Mouse (Mus musculus) embryonic stem cell, embryonic (primary cell): ENCODE results near the gene Ctbs.

ENCODE experiments used
- CTCF ChIA-PET, 4 experiments: fragments of 300-600 bp in 2 of 4; fragments of 350-600 bp in 2 of 4; sonication (Branson Sonifier 250); formaldehyde crosslinking; loops; one replicate each; lab custom pipeline; 2022; ENCODE audit warnings: inconsistent platforms in 2 of 4; lab: Charles Lee
- POLR2A ChIA-PET, 4 experiments: fragments of 300-600 bp in 2 of 4; fragments of 350-600 bp in 2 of 4; sonication (Branson Sonifier 250); formaldehyde crosslinking; loops; one replicate each; lab custom pipeline; 2022; ENCODE audit warnings: antibody characterized with exemption in 4 of 4, inconsistent platforms in 1 of 4; lab: Charles Lee

Ctbs gene

DNA sequence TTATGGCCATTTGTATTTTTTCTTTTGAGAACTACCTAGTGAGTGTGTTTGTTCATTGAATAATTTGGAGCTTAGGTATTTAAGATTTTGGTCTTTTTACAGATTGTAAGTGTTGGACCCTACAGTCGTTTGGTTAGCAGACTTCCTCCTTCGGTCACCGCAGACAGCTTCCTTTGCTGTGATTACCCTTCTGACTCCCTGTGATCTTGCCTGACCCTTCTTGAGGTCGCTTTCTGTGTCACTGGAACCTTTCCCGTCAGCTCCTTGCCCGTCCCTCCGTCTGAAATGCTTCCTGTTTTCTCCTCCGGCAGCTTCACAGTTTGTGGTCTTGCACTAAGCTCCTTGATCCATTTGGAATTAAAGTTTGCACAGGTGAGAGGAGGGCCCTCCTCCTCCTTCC, 27.8 kb upstream of the Ctbs start:
- ChIA-PET CTCF (no interaction called here), POLR2A (interaction anchor here in 1 of 4 experiments (0.6 to 1.3 kb wide), 3 partner anchors 11 to 99 kb away, joined by 3 read pairs; partner anchors contain the start of gene Rpf1)

DNA sequence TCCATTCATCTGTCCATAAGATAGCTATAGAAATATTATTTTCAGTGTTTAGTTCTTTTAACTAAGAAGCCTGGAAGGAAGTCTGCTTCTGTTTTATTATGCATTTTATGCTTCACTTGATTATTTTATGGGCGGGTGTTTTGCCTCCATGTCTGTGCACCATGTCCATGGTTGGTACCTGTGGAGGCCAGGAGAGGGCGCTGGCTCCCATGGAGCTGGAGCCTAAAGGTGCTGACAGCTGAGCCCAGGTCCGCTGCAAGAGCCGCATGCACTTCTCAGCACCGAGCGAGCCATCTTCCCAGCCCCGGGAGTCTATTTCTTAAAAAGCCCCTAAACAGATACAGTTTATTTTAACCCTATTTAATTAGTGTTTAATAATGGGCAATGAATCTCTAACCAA, 25.9 kb upstream of the Ctbs start:
- CTCF ChIA-PET, result interaction anchor here (0.5 to 3.7 kb wide), 9 partner anchors 8 to 516 kb away, joined by 3 to 14 read pairs (median 4); no protein-coding TSS in a partner anchor
- POLR2A ChIA-PET, result no interaction called here

DNA sequence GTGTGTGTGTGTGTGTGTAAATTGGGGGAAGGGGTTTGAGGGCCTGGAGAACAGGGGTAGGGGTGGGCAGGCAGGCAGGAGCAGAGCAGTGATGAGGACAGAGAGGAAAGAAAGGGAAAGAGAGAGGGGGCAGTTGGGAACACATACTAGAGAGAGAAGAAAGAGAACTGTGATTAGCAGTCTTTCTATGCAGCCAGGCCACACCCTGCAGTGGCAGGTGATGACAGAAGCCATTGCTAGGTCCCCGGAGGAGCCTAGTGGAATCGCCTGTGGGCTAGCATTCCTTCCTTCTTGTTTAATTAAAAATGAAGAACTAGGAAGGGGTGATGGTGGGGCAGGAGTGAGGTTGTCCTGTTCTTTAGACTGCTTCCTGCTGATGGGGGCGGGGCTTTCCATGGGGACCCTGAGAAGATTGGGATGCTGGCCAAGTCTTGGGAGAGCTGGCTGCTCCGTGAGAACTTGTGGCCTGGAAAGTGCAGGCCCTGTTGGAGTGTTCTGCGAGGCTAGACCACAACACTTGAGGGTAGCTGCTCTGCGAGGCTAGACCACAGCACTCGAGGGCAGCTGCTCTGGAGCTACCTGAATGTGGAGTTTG, 25.2 kb upstream of the Ctbs start:
- POLR2A ChIA-PET, result interaction anchor here in 1 of 4 experiments (0.7 to 2.1 kb wide), 3 partner anchors 14 to 92 kb away, joined by 3 to 4 read pairs (median 3); no protein-coding TSS in a partner anchor
- CTCF ChIA-PET, result interaction anchor here in 3 of 4 experiments (0.5 to 3.7 kb wide), 6 partner anchors 9 to 490 kb away, joined by 3 to 14 read pairs (median 5); no protein-coding TSS in a partner anchor

DNA sequence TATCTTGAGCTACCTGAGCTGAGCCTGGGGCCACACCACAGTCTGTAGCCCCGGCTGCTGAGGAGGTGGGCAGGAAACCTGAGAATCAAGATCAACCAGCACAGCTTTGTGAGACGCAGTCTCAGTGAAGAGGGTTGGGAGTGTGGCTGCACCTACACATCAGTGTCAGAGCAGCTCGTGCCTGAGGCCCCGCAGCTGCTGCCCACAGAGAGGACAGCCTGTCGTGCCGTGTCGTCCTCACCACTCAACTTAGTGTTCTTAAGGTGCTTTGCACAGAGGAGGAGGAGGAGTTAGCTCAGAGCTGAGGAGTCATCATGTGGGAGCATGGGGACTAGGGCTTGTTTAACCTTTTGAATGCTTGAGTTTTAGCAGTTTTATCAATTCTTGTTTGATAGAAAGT, 23.7 kb upstream of the Ctbs start:
- POLR2A ChIA-PET, result interaction anchor here (0.7 to 2.1 kb wide), 19 partner anchors 10 to 341 kb away, joined by 3 to 8 read pairs (median 4); partner anchors contain the start of genes Ssx2ip (in 2 of the 4), Gng5 (in 1 of the 4), Rpf1 (in 1 of the 4) and Spata1 (in 1 of the 4)
- CTCF ChIA-PET, result interaction anchor here in 3 of 4 experiments (0.6 to 3.7 kb wide), 7 partner anchors 10 to 1589 kb away, joined by 3 to 14 read pairs (median 5); no protein-coding TSS in a partner anchor

DNA sequence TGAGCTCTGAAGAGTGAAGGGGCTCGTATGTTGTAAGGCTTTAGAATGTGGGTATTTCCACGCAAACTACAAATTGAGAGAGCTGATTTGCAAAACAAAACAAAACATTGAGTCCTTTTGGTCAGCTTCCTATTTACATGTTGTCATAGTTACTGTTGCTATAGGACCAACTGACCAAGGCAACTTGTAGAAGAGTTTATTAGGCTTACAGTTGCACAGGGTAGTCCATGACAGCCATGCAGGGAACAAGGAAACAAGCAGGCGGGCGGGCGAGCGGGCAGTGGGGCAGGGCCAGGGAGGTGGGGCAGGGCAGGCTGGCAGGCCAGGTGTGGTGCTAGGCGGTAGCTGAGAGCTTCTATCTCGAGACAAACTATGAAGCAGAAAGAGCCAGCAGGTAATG, 23.1 kb upstream of the Ctbs start:
- POLR2A ChIA-PET, result interaction anchor here (0.7 to 2.1 kb wide), 20 partner anchors 10 to 425 kb away, joined by 3 to 8 read pairs (median 4); partner anchors contain the start of genes Ssx2ip (in 2 of the 4), Gng5 (in 1 of the 4), Rpf1 (in 1 of the 4) and Spata1 (in 1 of the 4)
- CTCF ChIA-PET, result interaction anchor here (0.5 to 3.7 kb wide), 8 partner anchors 11 to 1588 kb away, joined by 3 to 14 read pairs (median 6); no protein-coding TSS in a partner anchor

DNA sequence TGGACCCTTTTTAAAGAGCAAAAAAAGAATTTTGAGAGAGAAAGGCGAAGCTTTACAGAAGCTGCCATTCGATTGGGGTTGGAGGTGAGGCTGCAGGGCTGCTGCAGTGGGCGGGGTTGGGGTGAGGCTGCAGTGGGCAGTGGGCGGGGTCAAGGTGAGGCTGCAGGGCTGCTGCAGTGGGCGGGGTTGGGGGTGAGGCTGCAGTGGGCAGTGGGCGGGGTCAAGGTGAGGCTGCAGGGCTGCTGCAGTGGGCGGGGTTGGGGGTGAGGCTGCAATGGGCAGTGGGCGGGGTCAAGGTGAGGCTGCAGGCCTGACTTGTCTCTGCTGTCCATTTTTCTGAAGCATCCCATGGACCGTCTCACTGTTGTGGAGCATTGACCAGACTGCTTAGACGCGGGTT, 16.5 kb upstream of the Ctbs start:
- POLR2A ChIA-PET, result interaction anchor here in 2 of 4 experiments (0.5 to 1.5 kb wide), 4 partner anchors 12 to 860 kb away, joined by 3 read pairs; partner anchors contain the start of gene Ctbs (in 1 of the 2)
- CTCF ChIA-PET, result interaction anchor here in 1 of 4 experiments (0.6 kb wide), 1 partner anchor 34 kb away, joined by 3 read pairs; no protein-coding TSS in a partner anchor

DNA sequence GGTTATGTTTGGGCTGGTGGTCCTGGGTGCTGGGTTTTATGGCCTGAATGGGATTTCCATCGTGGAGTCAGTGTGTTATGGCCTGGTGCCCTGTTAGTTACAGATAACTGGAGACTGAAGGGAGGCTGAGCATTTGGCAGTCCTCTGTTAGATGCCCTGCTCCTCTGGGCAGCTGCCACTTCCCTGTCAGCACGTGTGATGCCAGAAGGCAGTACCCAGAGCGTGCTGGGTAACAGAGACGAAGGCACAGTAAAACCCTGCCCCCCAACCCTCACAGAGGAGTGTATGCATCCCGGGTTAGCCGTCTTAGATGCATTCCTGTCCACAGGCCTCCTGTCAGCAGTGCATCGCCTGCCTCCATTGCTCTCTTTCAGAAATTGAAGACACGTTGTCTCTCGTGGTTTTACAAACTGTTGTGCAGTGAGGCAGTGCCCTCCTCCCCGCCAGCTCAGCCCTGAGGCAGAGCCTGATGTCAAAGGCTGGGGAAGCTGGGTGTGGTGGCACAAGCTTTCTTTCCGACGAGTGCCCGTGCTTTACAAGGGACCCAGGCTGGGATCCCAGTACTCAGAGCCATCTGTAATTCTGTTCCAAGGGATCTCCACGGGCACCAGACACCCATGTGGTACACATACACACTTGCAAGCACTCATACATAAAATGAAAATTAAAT, 15.8 kb upstream of the Ctbs start:
- ChIA-PET POLR2A (no interaction called here), CTCF (no interaction called here)

DNA sequence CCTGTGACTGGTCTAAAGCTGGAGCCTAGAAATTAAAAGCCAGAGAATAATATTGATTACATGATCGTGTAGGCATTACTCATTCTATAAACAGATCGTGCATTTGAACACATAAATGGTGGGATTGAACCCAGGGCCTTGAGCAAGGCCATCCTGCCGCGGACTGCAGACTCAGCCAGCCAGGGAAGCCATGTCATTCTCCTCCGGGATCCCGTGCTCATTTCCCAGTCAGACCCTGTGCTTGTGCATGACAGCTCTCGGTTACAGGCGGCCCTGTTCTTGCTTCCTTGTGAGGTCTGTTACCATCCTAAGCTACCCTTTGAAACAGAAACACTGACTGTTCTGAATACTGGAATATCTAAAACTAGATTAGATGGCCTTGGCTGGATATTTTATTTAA, 14.9 kb upstream of the Ctbs start:
- POLR2A ChIA-PET, result no interaction called here
- CTCF ChIA-PET, result no interaction called here

DNA sequence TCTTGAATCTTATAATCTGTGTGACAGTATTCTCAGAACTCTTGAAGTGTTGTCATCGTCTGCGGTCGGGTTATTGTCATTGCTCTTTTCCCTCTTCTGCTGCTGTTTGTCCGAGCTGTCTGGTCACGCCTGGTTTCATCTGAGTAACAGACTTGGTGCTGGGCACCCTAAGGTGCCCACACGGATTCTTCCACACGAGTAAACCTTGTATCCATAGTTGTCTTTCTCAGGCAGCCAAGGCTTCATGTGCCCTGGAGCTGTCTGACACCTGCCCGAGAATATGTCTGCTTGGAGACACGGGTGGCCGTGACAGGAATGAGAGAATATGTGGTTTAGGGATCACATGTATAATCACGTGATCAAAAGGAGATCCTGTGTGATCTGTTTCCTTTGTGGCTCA, 14.1 kb upstream of the Ctbs start:
- ChIA-PET POLR2A (no interaction called here), CTCF (no interaction called here)

DNA sequence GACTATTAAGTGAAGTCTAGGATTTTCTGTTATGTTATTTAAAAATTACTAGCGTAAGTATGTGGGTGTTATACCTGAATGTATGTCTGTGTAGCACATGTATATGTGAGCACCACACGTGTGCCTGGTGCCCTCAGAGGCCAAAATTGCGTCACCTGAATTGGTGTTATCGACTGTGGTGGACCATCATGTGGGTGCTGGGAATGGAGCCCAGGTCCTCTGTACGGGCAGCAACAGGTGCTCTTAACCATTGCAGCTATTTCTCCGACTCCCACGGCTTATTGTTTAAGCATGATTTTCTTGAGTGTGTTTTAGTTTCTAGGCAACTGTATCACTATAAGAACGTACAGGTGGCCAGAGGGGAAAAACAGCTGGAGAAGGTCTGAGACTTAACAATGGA, 13.5 kb upstream of the Ctbs start:
- CTCF ChIA-PET, result no interaction called here
- POLR2A ChIA-PET, result interaction anchor here in 2 of 4 experiments (1.0 to 1.2 kb wide), 2 partner anchors 9 to 10 kb away, joined by 3 read pairs; no protein-coding TSS in a partner anchor

DNA sequence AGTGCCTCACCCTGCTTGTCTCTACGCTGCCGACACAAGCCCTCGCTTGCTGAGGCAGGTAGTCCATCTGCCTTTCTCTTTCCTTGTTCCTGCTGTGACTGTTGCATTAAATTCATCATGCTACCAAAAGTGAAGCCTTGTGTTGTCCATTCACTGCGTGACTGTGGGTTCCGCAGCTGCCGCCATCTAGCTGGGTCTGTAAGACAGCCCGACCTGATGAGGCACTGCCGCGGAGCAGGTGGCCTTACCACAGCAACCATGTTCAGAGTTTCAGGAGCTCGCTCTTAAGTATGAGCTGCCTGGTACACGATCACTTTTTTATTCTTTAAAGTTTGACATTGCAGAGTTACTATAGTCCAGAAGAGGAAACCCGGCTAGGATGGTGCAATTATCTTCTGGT, 9.6 kb upstream of the Ctbs start:
- ChIA-PET POLR2A (no interaction called here), CTCF (interaction anchor here in 1 of 4 experiments (0.7 kb wide), 1 partner anchor 85 kb away, joined by 7 read pairs; no protein-coding TSS in a partner anchor)

DNA sequence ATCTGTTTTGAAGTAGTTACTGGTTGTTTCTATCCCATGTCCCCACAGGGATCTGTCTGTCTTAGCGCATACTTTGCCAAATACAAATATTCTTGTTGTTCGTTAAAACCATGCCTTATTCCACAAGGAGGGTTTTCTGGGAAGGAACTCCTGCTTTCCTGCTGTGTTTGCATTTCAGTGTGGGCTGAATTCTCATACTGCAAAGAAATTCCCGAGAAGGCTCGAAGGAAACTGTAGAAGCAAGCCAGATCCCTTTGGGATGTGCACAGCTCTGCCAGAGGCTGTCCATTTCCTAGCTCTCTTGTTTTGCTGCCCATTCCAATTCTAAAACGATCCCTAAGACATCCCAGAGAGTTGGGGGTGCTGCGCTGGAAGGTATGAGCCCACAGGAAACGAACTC, 9.2 kb upstream of the Ctbs start:
- ChIA-PET POLR2A (interaction anchor here in 1 of 4 experiments (0.7 kb wide), 1 partner anchor 26 kb away, joined by 3 read pairs; no protein-coding TSS in a partner anchor), CTCF (interaction anchor here in 1 of 4 experiments (0.7 kb wide), 1 partner anchor 86 kb away, joined by 7 read pairs; no protein-coding TSS in a partner anchor)

DNA sequence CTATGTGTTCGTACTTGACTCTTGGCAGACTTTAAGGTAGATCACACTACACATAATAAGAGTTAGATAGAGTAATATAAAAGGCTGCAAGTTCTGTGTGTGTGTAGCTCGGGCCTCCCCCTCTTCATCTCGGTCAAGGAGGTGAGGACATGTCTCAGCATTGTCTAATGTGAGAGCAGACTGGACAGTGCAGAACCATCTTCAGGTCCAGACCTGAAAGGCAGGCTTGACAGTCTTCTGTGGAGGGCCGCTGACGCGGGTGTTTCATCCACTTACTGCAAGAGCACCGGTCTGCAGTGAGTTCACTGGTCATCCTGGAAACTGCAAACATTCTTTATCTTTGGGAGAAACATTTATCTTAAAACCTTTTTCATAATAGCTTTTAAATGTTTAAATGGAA, 7.1 kb upstream of the Ctbs start:
- ChIA-PET POLR2A (interaction anchor here in 2 of 4 experiments (1.2 to 1.6 kb wide), 2 partner anchors 9 to 16 kb away, joined by 3 to 4 read pairs; no protein-coding TSS in a partner anchor), CTCF (no interaction called here)

DNA sequence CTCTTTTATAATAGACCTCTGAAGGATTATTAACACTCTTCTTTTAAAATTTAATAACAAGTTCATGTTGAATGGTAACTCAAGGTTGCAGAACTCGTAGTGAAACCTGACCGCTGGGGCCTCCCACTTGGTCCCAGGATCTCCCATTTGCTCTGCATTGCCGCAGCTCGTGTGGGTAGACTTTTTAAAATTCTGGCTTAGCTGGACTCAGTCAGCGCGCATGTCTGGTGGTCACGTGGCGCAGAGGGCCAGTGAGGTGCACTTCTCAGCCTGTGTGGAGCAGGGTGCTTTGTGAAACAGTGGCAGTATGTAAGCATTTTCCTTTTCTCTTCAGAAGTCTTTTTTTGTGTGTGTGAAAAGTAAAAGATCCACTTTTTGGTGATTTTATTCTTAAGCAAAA, 6.7 kb upstream of the Ctbs start:
- ChIA-PET CTCF (no interaction called here), POLR2A (interaction anchor here in 1 of 4 experiments (1.6 kb wide), 1 partner anchor 8 kb away, joined by 3 read pairs; no protein-coding TSS in a partner anchor)

DNA sequence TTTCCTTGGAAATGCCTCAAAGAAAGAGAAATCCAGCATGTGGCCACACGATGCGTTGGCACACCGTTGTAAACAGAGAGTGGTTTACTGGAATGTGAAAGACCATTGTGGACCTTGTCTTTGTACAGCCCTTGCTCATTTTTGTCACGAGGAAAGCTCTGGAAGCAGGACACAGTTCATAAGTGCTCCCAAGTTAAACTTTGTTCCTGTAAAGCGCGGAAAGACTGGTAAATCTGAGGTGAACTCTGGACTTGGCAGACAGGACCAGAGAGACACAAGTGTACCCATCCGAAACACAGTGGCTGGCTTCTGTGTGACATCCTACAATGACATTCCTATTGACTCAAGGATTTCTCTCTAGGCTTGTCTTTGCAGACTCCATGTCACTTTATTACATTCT, 6.2 kb upstream of the Ctbs start:
- ChIA-PET POLR2A (interaction anchor here in 1 of 4 experiments (1.6 kb wide), 1 partner anchor 8 kb away, joined by 3 read pairs; no protein-coding TSS in a partner anchor), CTCF (no interaction called here)

DNA sequence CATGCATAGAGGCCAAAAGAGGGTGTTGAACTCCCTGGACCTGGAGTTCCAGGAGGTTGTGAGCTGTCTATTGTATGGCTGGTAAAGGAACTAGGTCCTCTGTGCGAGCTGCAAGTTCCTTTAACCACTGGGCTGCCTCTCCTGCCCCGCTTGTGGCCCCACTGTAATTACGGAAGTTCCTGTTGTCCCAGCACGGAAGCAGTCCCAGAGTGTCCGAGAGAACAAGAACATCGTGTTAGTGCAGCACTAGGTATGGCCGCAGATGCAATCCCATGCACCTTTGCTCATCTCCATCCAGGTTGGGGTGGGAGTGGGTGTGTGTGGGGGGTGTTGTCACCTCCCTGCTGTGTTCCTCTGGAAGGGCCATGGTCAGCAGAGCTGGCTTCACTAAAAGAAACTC, 4.7 kb upstream of the Ctbs start:
- ChIA-PET CTCF (no interaction called here), POLR2A (interaction anchor here in 2 of 4 experiments (1.0 kb wide), 2 partner anchors 8 to 9 kb away, joined by 3 read pairs; no protein-coding TSS in a partner anchor)

DNA sequence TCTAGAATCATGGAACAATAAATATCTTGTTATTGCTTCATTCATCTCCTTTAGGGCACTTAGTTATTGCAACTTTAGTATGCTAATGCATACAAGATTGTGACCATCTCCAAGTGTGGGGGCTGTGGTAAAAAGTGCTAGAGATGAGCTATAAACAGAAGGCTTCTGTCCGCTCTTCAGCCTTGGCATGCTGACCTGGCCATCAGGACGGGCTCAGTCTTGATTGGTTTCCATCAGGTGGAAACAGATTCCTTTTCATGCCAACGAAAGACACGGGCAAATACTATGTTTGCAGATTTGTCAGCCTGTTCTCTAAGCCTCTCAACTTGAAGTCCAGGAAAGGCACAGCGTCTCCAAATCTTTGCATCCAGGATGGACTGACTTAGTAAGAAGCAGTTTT, 2.4 kb upstream of the Ctbs start:
- CTCF ChIA-PET, result no interaction called here
- POLR2A ChIA-PET, result interaction anchor here in 1 of 4 experiments (0.8 to 1.6 kb wide), 2 partner anchors 20 to 131 kb away, joined by 3 to 4 read pairs; no protein-coding TSS in a partner anchor

DNA sequence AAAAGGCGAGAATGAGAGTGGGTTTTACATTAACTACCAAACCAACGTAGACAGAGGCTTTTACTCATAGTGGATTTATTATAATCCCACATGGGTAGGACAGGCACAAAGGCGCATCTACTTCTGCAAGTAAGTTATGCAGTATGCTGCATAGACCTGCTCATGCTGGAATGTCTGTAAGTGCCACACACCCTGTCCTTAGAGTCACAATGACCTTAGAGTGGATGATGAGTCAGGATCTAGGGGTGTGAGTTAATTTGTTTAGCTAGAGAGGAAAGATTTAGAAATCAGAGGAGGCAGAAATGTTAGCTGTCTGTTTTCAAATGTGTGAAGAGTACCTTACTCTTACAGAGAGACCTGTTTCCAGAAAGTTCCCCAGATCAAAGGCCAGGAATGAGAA, 2.0 kb upstream of the Ctbs start:
- POLR2A ChIA-PET, result interaction anchor here in 1 of 4 experiments (0.8 to 1.7 kb wide), 3 partner anchors 20 to 131 kb away, joined by 3 to 6 read pairs (median 4); partner anchors contain the start of gene Rpf1
- CTCF ChIA-PET, result no interaction called here

DNA sequence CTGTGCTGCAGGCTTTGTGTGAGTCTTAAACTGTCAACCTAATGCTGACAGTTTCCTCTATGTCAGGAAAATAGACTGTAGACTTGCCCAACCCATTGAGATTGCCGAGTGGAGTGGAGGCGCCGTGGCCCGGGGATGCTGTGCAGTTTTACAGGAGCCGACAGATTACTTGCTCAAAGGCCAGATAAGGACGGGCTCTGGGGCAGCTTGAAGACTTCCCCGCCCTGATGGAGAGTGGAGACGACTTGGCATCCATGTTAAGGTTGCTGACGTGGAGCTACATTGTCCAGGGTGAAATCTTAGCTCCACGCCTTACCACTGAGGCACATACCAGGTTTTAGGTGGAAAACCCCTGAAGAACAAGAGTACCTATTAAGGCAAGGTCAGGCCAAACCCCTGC, 1.2 kb upstream of the Ctbs start:
- ChIA-PET POLR2A (interaction anchor here in 1 of 4 experiments (1.7 kb wide), 1 partner anchor 73 kb away, joined by 6 read pairs; the partner anchor contains the start of gene Rpf1), CTCF (interaction anchor here in 2 of 4 experiments (0.5 to 0.6 kb wide), 3 partner anchors 123 to 232 kb away, joined by 3 to 4 read pairs (median 3); no protein-coding TSS in a partner anchor)
